Mouse (Mus musculus) bone marrow, adult 2 months (tissue): ENCODE results near the gene Ccser2.

Experiments
- CTCF ChIP-seq: fragments of 200-500 bp; IDR thresholded peaks from 2 replicates; pipeline ENCODE4 v1.5.1; 2011; ENCODE audit warnings: low read length, control low read depth; ENCODE audit not compliant: control insufficient read depth, insufficient read depth
- POLR2A ChIP-seq: fragments of 200-500 bp; IDR thresholded peaks from 2 replicates; pipeline ENCODE4 v1.6.1; 2011; ENCODE audit warnings: low read depth, mild to moderate bottlenecking, control low read depth, low read length, borderline replicate concordance; ENCODE audit not compliant: control insufficient read depth

- TF ChIP-seq CTCF = no peak
- TF ChIP-seq POLR2A = no peak
These were observed 101.4 kb downstream of the Ccser2 start for GRCm38 (mm10) chr14:36866966-36867700.
